Mouse (Mus musculus): ENCODE data around the gene Olfr114.

Gene Olfr114

GRCm38 (mm10) chr17:37592643-37593042, at the start of gene Olfr114:
Gene Olfr114 (minus strand): TSS chr17:37592743.
- DNase-seq (ENCODE audit: low spot score) = no peak

DNA sequence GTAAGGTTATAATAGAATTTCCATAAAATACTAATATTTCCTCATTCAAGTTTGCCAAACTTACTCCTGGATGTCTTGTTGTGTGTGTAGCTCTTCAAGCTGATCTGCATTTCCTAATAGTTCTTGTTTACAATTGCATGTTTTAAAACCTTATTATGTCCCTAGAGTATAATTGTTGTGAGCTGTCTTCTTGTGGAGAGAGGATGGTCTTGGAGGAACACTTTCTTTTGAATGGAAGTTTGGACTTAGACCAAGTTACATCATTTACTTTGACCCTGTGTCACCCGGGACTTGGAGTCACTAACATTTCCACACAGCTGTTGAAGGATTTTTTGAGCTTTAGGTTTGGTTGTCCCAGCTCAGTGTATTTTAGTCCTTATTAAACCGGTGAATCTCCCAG, 34.5 kb upstream of the Olfr114 start, which contains the start of the genes Olfr115 and Olfr116:
Gene Olfr115 (minus strand): TSS at position 101 of the 400 bp plus-strand sequence.
Gene Olfr116 (minus strand): TSS at position 191 of the 400 bp plus-strand sequence.
- no peak for DNase-seq (ENCODE audit: low spot score)

DNA sequence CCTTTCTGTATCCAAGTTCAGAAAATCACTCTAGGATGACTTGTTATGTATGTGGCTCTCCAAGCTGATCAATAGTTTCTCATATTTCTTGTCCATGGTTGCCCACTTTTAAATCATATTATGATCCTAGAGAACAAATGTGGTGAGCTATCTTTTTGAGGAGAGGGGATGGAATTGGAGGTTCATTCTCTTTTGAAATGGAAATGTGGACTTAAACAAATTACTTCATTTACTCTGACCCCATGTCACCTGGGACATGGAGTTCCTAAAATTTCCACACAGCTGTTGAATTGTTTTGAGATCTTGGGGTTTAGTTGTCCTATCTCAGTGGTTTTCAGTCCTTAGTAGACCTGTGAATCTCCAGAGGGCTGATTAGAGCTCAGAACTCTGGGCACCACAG, 15.0 kb downstream of the Olfr114 start, which contains the start of gene Olfr113:
Gene Olfr113 (minus strand): TSS at position 101 of the 400 bp plus-strand sequence.
- DNase-seq (ENCODE audit: low spot score) = no peak

DNA sequence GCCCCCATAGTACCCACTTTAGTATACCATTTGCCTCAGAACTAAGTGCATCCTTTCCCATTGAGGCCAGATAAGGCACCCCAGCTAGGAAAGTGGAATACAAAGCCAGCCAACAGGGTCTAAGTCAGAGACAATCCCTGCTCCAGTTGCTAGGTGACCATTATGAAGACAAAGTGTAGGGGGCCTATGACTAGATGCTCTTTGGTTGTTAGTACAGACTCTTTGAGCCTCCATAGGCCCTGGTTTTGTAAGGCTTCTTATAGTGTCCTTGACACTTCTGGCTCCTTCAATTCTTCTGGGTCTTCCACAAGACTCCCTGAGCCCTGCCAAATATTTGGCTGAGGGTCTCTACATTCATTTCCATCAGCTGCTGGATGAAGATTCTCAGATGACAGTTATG, 23.2 kb downstream of the Olfr114 start, which contains the start of gene Olfr112:
Gene Olfr112 (minus strand): TSS at position 101 of the 400 bp plus-strand sequence.
- no peak for DNase-seq (ENCODE audit: low spot score)

DNA sequence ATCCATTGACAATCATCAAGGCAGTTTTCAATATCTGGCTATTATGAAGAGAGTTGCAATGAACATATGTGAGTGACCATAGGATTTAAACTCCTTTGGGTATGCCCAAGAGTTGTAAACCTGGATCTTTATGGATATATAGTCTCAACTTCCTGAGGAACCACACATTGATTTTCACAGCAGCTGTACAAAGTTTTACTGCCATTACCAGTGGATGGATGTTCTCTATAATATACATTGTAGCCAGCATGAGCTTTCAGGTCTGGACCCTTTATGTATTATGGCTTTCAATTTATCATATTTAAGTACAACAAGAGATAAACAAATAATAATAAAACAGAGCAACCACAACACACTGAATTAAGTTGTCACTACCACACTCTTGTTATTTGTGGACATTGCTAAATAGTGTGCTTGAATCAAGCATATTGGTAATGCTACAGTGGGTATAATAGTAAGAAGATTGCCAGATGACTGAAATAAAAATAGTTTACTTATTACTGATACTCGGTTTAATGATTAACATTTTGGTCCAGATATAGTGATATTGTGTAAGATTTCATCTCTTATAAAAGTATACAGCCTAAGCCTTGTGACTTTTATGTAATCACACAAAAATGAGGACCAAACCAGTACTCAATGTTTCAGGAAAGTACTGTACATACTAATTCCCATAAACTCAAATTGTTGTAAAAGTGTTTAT, 33.5 kb downstream of the Olfr114 start:
- no peak for DNase-seq (ENCODE audit: low spot score)

DNA sequence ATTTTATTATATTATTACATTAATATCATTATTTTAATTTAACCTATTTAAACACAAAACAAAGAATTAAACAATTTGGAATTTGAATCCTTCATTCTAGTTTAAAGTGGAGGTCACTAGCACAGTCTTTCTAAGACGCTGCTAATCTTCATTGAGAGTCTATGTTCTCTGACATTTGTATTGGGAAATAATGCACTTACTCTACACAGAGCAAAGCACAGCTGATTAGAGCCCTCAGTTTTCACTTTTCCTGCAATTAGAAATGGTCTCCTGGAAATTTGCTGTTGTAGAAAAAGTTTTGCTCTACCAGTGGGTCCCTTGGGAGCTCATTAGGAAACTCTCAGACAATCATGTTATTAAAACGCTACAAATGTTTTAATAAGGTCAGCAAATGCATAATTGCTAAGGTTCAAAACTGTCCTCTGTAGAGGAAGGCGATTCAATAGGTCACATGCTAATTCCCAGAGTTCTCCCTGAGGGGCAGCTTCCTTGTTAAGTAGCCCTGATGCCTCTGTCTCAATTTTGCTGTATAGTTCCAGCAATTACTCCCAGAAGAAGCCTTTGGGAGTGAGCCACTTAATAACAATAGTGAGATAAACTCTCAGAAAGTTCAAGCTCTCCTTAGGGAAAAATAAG, 48.6 kb downstream of the Olfr114 start:
- no peak for DNase-seq (ENCODE audit: low spot score)

- DNase-seq (ENCODE audit: low spot score) = no peak
These were observed 51.0 kb downstream of the Olfr114 start for GRCm38 (mm10) chr17:37541454-37542119.
